Mouse (Mus musculus) brain, embryonic 14.5 days (tissue): ENCODE measurements at regions not wholly inside any gene's neighbourhood (a gene's known extent, or its start where the extent isn't known, plus 50 kb on each side); places are given as distances from the start of the nearest gene placed in this dataset.

ENCODE experiments used
- CTCF ChIP-seq: fragments of 200-500 bp; IDR thresholded peaks from 2 replicates; pipeline ENCODE4 v1.5.1; 2012; ENCODE audit warnings: inconsistent platforms, mild to moderate bottlenecking, moderate library complexity, borderline replicate concordance; ENCODE audit not compliant: insufficient read depth, insufficient read length; ENCODE audit errors: extremely low read depth
- POLR2A ChIP-seq: fragments of 200-500 bp; IDR thresholded peaks from 2 replicates; pipeline ENCODE4 v1.6.1; 2012; ENCODE audit warnings: mild to moderate bottlenecking, inconsistent platforms, borderline replicate concordance; ENCODE audit not compliant: poor library complexity, insufficient read depth, insufficient read length, severe bottlenecking; ENCODE audit errors: extremely low read depth

DNA sequence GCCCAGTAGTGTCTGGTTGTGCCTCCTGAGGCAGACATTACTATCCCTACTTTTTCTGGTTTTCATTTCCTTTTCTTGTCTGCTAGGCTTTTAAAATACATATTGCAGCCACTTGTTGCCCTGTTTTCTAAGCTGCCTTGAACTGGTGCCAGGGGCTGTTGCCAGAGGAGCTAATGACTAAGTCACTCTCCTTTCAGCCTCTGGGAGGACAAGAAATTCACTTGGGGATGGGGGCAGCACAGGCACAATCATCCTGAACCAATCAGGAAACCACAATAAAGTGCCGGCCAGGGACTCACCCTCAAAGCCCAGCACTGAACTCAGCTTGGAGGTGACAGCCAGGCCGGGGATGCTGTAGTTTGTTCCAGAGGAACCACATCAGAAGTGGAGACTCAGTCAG lies 740.3 kb downstream of the Dhx35 start:
- TF ChIP-seq POLR2A (no peak), CTCF (no peak)
